Mouse (Mus musculus): Measurements from ENCODE around the gene Rad21l. TPM values are rescaled to one million over a fixed set of nuclear protein-coding genes. Genes with fewer than 3 reads are reported as not detected.

Gene Rad21l
- polyA plus RNA-seq (2014; fragmentation: Nextera tagmentation; extraction: Ambion mirVana): 0.17 TPM in 1 of 2 replicates, not detected in the other

DNA sequence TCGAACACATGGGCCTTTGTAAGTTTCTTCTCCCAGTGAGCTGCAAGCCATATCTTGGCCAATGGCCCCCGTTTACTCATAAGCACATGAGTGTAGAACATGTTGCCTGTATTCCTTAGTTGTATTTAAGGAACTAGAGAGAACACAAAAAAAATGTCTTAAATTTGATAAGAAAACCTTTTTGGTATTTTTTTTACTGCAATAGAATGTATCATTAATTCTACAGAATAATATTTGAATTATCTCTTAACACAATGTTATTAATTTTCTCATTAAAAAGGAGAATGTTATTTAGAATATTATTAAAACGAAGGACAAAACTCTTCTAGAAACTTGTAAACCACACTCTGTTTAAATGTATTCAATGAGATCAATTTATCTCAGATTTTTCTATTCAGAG lies at the start of gene Rad21l:
Rad21l (minus strand) TSS at position 101 of the 400 bp plus-strand sequence.
- no peaks in the 10 kb centered on the region for H3K4me1 ChIP-seq (replicated peaks; ENCODE audit: control insufficient read depth, insufficient read depth, low read length)
- no peak within 1 kb of the TSS for H3K9ac ChIP-seq (ENCODE audit: low read depth, low read length)
- H3K9me3 ChIP-seq (ENCODE audit: control insufficient read depth, low read length): no peaks in the 10 kb centered on the region
- 75% methylated on average over 3 of the region's 3 CpGs for WGBS
- H3K4me3 ChIP-seq (ENCODE audit: low read depth, low read length): no peak within 1 kb of the TSS
- H3K27ac ChIP-seq (ENCODE audit: low read depth, low read length): no peak within 1 kb of the TSS
- 0 out of 2 replicates have a peak, but pooled peaks cover 2% of the 10 kb centered on the region for H3K27me3 ChIP-seq (ENCODE audit: control insufficient read depth, insufficient read depth, low read length)
- no peaks in the 10 kb centered on the region for H3K36me3 ChIP-seq (ENCODE audit: control insufficient read depth, insufficient read depth, low read length)
- H3K4me2 ChIP-seq (replicated peaks; ENCODE audit: low read depth, low read length): no peak within 1 kb of the TSS
- no peak for DNase-seq (ENCODE audit: low spot score)
- ATAC-seq (ENCODE audit: low FRiP score): no peak

DNA sequence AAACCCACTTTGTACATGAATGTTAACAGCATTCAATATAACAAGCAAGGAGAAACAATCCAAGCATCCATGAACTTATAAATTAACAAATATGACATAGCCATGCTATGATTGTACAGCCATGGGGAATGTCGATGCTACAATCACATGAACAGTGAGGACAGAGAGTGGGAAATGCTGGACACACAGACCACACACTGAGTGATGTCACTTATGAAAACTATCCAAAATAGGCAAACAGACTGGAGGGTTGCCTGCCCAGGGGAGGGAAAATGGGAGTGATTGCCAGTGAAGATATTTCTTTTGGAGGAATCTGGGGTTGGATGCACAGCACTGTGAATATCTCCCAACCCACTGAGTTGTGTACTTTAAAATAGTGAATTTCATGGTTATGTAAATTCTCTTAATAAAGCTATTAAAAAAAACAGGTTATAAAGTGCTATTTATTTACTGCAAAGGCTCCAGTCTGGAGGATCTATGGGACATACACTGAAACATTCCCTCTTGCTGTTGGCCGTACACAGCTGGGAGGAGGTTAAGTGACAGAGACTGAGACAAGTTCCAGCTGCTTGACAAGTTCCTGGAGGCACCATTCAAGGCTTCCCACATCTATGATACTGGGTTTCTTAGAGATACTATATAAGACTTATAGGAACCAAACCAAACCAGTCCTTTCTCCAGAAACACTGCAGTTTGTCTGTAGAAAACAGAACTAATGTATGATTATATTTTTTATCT lies 48.2 kb upstream of the Rad21l start:
- Histone ChIP-seq H3K27ac (ENCODE audit: low read depth, low read length) (no peak overlapping the region), H3K4me3 (ENCODE audit: low read depth, low read length) (no peak overlapping the region), H3K36me3 (ENCODE audit: control insufficient read depth, insufficient read depth, low read length) (0 out of 2 replicates have a peak, but pooled peaks cover 3% of the 10 kb centered on the region), H3K9ac (ENCODE audit: low read depth, low read length) (no peak overlapping the region), H3K4me2 (replicated peaks; ENCODE audit: low read depth, low read length) (no peak overlapping the region), H3K4me1 (replicated peaks; ENCODE audit: control insufficient read depth, insufficient read depth, low read length) (no peaks in the 10 kb centered on the region), H3K27me3 (ENCODE audit: control insufficient read depth, insufficient read depth, low read length) (no peaks in the 10 kb centered on the region), H3K9me3 (ENCODE audit: control insufficient read depth, low read length) (no peaks in the 10 kb centered on the region)
- DNase-seq (ENCODE audit: low spot score): no peak
- 93% methylated on average over 2 of the region's 2 CpGs for WGBS
- no peak for ATAC-seq (ENCODE audit: low FRiP score)

DNA sequence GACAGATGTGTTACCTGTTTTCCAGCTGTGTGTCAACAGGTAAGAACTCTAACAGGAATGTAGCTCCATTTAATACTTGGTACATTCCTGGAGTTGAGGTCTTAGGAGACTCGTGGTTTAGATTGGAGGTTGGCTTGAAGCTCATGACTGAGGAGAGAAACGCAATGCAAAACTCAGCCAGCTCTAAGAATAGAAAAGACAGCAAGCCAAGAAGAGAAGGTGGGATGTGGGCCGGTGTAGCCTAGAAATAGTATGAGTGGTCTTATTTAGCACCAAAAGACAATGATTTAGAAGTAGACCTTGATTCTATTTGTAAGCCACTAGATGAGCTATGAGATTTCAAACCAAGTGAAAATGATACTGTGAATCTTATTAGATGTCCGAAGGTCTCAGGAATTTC lies 47.2 kb upstream of the Rad21l start:
- Histone ChIP-seq H3K27me3 (ENCODE audit: control insufficient read depth, insufficient read depth, low read length) (no peaks in the 10 kb centered on the region), H3K4me3 (ENCODE audit: low read depth, low read length) (no peak overlapping the region), H3K36me3 (ENCODE audit: control insufficient read depth, insufficient read depth, low read length) (0 out of 2 replicates have a peak, but pooled peaks cover 3% of the 10 kb centered on the region), H3K9ac (ENCODE audit: low read depth, low read length) (no peak overlapping the region), H3K4me1 (replicated peaks; ENCODE audit: control insufficient read depth, insufficient read depth, low read length) (no peaks in the 10 kb centered on the region), H3K9me3 (ENCODE audit: control insufficient read depth, low read length) (no peaks in the 10 kb centered on the region), H3K27ac (ENCODE audit: low read depth, low read length) (no peak overlapping the region), H3K4me2 (replicated peaks; ENCODE audit: low read depth, low read length) (no peak overlapping the region)
- 97% methylated on average over 4 of the region's 4 CpGs for WGBS
- ATAC-seq (ENCODE audit: low FRiP score): no peak
- no peak for DNase-seq (ENCODE audit: low spot score)

DNA sequence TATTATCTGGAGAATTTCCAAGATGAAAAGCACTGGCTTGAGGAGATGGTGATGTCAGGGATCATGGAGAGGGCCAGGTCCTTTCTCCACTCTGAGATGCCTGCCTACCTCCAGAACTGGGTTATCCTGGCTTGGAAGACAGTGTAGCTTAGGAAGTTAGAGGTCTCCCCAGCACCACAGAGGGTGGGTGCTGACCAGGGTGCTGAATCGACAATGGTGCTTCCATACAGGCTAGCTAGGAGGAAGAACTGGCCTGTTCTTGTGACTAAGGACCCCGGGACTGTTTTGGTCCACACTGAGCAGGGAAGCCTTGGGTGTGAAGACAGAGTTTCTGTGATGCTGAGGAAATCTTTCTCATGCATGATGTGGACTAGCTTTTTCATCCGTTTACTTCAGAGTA lies 44.3 kb upstream of the Rad21l start:
- Histone ChIP-seq H3K9ac (ENCODE audit: low read depth, low read length) (no peak overlapping the region), H3K27ac (ENCODE audit: low read depth, low read length) (no peak overlapping the region), H3K9me3 (ENCODE audit: control insufficient read depth, low read length) (no peaks in the 10 kb centered on the region), H3K4me1 (replicated peaks; ENCODE audit: control insufficient read depth, insufficient read depth, low read length) (no peaks in the 10 kb centered on the region), H3K4me2 (replicated peaks; ENCODE audit: low read depth, low read length) (no peak overlapping the region), H3K36me3 (ENCODE audit: control insufficient read depth, insufficient read depth, low read length) (0 out of 2 replicates have a peak, but pooled peaks cover under 1% of the 10 kb centered on the region), H3K4me3 (ENCODE audit: low read depth, low read length) (no peak overlapping the region), H3K27me3 (ENCODE audit: control insufficient read depth, insufficient read depth, low read length) (no peaks in the 10 kb centered on the region)
- ATAC-seq (ENCODE audit: low FRiP score) (no peak), DNase-seq (ENCODE audit: low spot score) (peak; percentile 51)
- WGBS: 42% methylated on average over 3 of the region's 3 CpGs

DNA sequence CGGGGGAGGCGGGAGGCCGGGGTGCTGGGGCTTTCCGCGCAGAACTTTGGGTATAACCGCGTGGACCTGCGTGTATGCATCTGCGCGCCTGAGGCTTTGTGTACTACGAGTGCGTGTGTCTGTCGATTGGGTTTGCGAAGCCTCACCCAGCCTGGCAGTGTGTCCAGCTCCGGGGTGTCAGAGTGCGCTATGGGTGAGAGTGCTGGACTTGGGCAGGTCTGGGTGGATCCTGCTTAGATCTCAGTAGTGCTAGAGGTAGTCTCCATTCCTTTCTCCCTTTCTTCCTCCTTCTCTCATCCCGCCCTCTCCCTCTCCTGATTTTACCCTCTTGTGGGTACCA lies 34.5 kb upstream of the Rad21l start:
- H3K27ac ChIP-seq (ENCODE audit: low read depth, low read length): no peak overlapping the region
- H3K9me3 ChIP-seq (ENCODE audit: control insufficient read depth, low read length): no peaks in the 10 kb centered on the region
- 1% methylated on average over 17 of the region's 17 CpGs for WGBS
- H3K4me2 ChIP-seq (replicated peaks; ENCODE audit: low read depth, low read length): peak overlapping the region; percentile 100
- no peaks in the 10 kb centered on the region for H3K4me1 ChIP-seq (replicated peaks; ENCODE audit: control insufficient read depth, insufficient read depth, low read length)
- H3K27me3 ChIP-seq (ENCODE audit: control insufficient read depth, insufficient read depth, low read length): peaks cover 10% of the 10 kb centered on the region; the same call in 1 of the 2 replicates
- H3K9ac ChIP-seq (ENCODE audit: low read depth, low read length): peak overlapping the region; percentile 84
- DNase-seq (ENCODE audit: low spot score) (peak; percentile 55), ATAC-seq (ENCODE audit: low FRiP score) (peak; percentile 59)
- H3K4me3 ChIP-seq (ENCODE audit: low read depth, low read length): peak overlapping the region; percentile 53
- no peaks in the 10 kb centered on the region for H3K36me3 ChIP-seq (ENCODE audit: control insufficient read depth, insufficient read depth, low read length)

DNA sequence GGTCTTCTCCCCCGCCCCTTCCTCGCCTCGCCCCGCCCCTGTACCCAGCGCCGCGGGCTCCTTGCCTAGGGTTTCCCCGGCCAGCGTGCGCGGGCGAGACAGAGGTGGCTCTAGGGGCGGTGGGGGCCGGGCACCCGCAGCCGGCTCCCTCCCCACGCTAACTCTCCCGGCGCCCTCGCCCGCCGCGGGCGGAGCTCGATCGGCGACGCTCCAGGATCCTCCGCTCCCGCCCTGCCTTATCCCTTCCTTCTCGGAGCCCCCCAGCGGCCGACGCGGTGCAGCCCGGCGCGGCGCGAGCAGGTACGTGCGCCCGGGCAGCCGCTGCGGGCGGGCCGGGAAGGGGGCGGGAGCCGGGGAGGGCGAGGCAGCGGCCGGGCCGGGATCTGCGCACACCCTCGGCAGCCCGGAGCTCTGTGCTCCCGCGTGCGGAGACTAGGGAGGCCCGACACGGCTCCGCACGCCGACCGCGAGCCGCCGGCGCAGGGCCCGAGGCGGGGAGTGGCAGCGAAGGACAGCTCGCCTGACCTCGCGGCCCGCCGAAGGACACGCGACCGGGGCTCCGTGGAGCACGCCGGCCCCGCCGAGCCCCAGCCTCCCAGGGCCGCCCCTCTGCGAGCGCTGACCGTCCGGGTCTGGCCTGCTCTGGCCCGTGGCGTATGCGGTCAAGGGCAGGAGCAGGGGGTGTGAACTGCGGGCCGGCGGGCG lies 34.0 kb upstream of the Rad21l start:
- peak overlapping the region; percentile 84 for H3K9ac ChIP-seq (ENCODE audit: low read depth, low read length)
- H3K9me3 ChIP-seq (ENCODE audit: control insufficient read depth, low read length): no peaks in the 10 kb centered on the region
- no peaks in the 10 kb centered on the region for H3K4me1 ChIP-seq (replicated peaks; ENCODE audit: control insufficient read depth, insufficient read depth, low read length)
- peak overlapping the region; percentile 100 for H3K4me2 ChIP-seq (replicated peaks; ENCODE audit: low read depth, low read length)
- WGBS: under 1% methylated on average over 60 of the region's 97 CpGs
- peaks cover 10% of the 10 kb centered on the region; the same call in 1 of the 2 replicates for H3K27me3 ChIP-seq (ENCODE audit: control insufficient read depth, insufficient read depth, low read length)
- no peaks in the 10 kb centered on the region for H3K36me3 ChIP-seq (ENCODE audit: control insufficient read depth, insufficient read depth, low read length)
- H3K27ac ChIP-seq (ENCODE audit: low read depth, low read length): peak overlapping the region; percentile 17; the same call in 1 of the 2 replicates
- peak overlapping the region; percentile 53 for H3K4me3 ChIP-seq (ENCODE audit: low read depth, low read length)
- DNase-seq (ENCODE audit: low spot score) (peak; percentile 75), ATAC-seq (ENCODE audit: low FRiP score) (peak; percentile 88)

DNA sequence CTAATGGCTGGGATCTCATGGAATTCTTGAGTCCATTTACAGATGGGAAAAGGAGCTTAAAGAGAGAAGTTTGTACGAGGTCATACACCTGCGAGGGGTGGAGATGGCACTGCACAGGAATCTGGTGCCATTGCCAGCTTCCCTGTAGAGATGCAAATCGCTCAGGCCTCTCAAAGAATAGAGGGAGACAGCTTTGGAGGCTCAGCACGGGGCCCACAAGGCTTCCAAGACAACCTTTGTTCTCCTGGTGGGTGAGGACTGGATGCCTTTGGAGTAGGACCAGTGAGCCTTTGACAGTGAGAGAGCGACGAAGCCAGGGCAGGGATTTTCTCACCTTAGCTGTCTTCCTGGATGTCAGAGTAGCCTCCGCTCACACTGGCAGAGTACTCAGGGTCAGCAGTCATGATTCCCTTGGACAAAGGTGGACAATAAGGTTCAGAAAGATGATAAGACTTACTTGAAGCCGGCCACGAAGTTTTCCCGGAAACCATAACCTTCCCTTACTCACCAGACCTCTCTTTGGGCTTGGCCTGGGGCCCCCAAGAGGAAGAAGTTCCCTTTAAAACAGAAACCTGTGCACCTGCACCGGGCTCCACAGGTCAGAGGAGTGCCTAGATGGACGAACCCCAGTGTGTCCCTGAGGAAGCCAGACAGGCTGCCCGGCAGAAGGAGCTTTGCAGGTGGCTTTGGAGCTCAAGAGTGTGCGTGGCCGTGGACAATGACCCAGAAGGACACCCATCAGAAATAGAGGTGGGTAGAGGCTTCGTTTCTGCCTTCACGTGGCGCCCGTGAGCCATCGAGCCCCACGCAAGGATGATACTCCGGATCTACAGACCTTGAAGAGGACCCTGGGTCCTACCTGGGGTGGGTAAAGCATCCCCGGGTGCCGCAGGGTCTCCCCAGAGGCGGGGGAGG lies 33.2 kb upstream of the Rad21l start, which contains the start of gene Tmem74b:
Tmem74b (plus strand) TSS at position 778 of the 915 bp plus-strand sequence.
- Histone ChIP-seq H3K4me2 (replicated peaks; ENCODE audit: low read depth, low read length) (peak within 1 kb of the TSS; percentile 100), H3K27me3 (ENCODE audit: control insufficient read depth, insufficient read depth, low read length) (peaks cover 10% of the 10 kb centered on the region; the same call in 1 of the 2 replicates), H3K9ac (ENCODE audit: low read depth, low read length) (peak within 1 kb of the TSS; percentile 84), H3K36me3 (ENCODE audit: control insufficient read depth, insufficient read depth, low read length) (no peaks in the 10 kb centered on the region), H3K27ac (ENCODE audit: low read depth, low read length) (peak within 1 kb of the TSS; percentile 17; the same call in 1 of the 2 replicates), H3K4me1 (replicated peaks; ENCODE audit: control insufficient read depth, insufficient read depth, low read length) (no peaks in the 10 kb centered on the region), H3K9me3 (ENCODE audit: control insufficient read depth, low read length) (no peaks in the 10 kb centered on the region), H3K4me3 (ENCODE audit: low read depth, low read length) (peak within 1 kb of the TSS; percentile 53)
- ATAC-seq (ENCODE audit: low FRiP score): peak; percentile 51
- no peak for DNase-seq (ENCODE audit: low spot score)
- WGBS: 4% methylated on average over 25 of the region's 25 CpGs

DNA sequence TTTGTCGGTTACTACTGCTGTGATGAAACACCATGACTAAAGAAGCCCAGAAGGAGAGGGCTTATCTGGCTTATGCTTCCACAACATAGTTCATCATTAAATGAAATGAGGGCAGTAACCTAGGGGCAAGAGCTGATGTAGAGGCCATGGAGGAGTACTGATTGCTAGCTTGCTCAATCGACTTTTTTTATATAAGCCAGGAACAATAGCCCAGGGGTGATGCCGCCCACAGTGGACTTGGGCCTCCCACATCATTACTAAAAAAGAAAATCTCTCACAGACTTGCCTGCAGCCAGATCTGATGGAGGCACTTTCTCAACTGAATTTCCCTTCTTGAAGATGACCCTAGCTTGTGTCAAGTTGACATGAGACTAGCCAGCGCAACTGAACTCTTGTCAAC lies 14.6 kb upstream of the Rad21l start:
- Histone ChIP-seq H3K36me3 (ENCODE audit: control insufficient read depth, insufficient read depth, low read length) (no peaks in the 10 kb centered on the region), H3K9ac (ENCODE audit: low read depth, low read length) (no peak overlapping the region), H3K27me3 (ENCODE audit: control insufficient read depth, insufficient read depth, low read length) (no peaks in the 10 kb centered on the region; the same call in 1 of the 2 replicates), H3K27ac (ENCODE audit: low read depth, low read length) (no peak overlapping the region), H3K9me3 (ENCODE audit: control insufficient read depth, low read length) (no peaks in the 10 kb centered on the region), H3K4me2 (replicated peaks; ENCODE audit: low read depth, low read length) (no peak overlapping the region), H3K4me1 (replicated peaks; ENCODE audit: control insufficient read depth, insufficient read depth, low read length) (no peaks in the 10 kb centered on the region), H3K4me3 (ENCODE audit: low read depth, low read length) (no peak overlapping the region)
- no peak for DNase-seq (ENCODE audit: low spot score)
- 89% methylated on average over 4 of the region's 4 CpGs for WGBS
- no peak for ATAC-seq (ENCODE audit: low FRiP score)

All from hindbrain, embryonic 11.5 days (tissue).